Mouse (Mus musculus) spleen, adult 2 months (tissue): Measurements from ENCODE around the gene Wdr83. TPM values are rescaled to one million over a fixed set of nuclear protein-coding genes. Genes with fewer than 3 reads are reported as not detected.
"Not testable (repeated sequence)": the region's sequence is repeated elsewhere in the genome, so short reads cannot be mapped to it uniquely, and the experiment has no call there.

ENCODE experiments used
- DNase-seq, 2 experiments: peaks; one replicate each; pipeline versions ENCODE4 v3.0.0 to v3.0.0-alpha.2; 2012 to 2021; ENCODE audit warnings: low spot score in 2 of 2, low read depth in 1 of 2
- H3K27ac ChIP-seq: fragments of 200-500 bp; 2 replicates; pipeline ENCODE4 v1.5.1; 2012; ENCODE audit warnings: low read length, inconsistent platforms; ENCODE audit not compliant: insufficient read depth
- H3K27me3 ChIP-seq: fragments of 200-500 bp; 2 replicates; pipeline ENCODE4 v1.6.1; 2012; ENCODE audit warnings: mild to moderate bottlenecking, moderate library complexity, low read length, inconsistent platforms; ENCODE audit not compliant: control insufficient read depth, insufficient read depth
- H3K36me3 ChIP-seq: fragments of 200-500 bp; 2 replicates; pipeline ENCODE4 v1.6.1; 2012; ENCODE audit warnings: mild to moderate bottlenecking, low read length, inconsistent platforms; ENCODE audit not compliant: control insufficient read depth, insufficient read depth
- H3K4me1 ChIP-seq: fragments of 200-500 bp; 2 replicates; pipeline ENCODE4 v1.6.1; 2011; ENCODE audit warnings: inconsistent platforms; ENCODE audit not compliant: control insufficient read depth, insufficient read depth, insufficient read length
- H3K4me3 ChIP-seq: fragments of 200-500 bp; 2 replicates; pipeline ENCODE4 v1.5.1; 2011; ENCODE audit warnings: mild to moderate bottlenecking, inconsistent platforms; ENCODE audit not compliant: insufficient read depth, insufficient read length; ENCODE audit errors: extremely low read depth
- CTCF ChIP-seq: fragments of 200-500 bp; IDR thresholded peaks from 2 replicates; pipeline ENCODE4 v1.5.1; 2011; ENCODE audit warnings: mild to moderate bottlenecking, inconsistent platforms; ENCODE audit not compliant: insufficient read depth, insufficient read length, insufficient replicate concordance; ENCODE audit errors: extremely low read depth
- POLR2A ChIP-seq: fragments of 200-500 bp; IDR thresholded peaks from 2 replicates; pipeline ENCODE4 v1.6.1; 2011; ENCODE audit warnings: low read depth, low read length, inconsistent platforms
- WGBS: fragments of 180-500 bp; shearing (Covaris S2); methylation state at CpG from one replicate; pipeline ENCODE4 v1.1.7; 2018; 5-methylcytosine and 5-hydroxymethylcytosine counted together
- polyA plus RNA-seq: library from polyadenylated mRNA; depleted of rRNA; stranded (reverse); fragments of >200 nt; gene quantifications from 2 replicates; pipeline ENCODE4 v1.2.3, GENCODE M21; 2012

The Wdr83 gene
- polyA plus RNA-seq, 1 experiment: 20.6 TPM

GRCm38 (mm10) chr8:85090856-85091255 lies 9.8 kb upstream of the Wdr83 start:
- Histone ChIP-seq H3K4me1 (no peaks in the 10 kb centered on the region), H3K4me3 (no peak overlapping the region), H3K36me3 (peaks cover 57% of the 10 kb centered on the region), H3K27me3 (no peaks in the 10 kb centered on the region), H3K27ac (no peak overlapping the region)
- DNase-seq: no peak
- TF ChIP-seq CTCF (no peak), POLR2A (no peak)
- WGBS: 96% methylated on average over 11 of the region's 11 CpGs

GRCm38 (mm10) chr8:85088771-85089170 lies 7.7 kb upstream of the Wdr83 start:
- H3K27me3 ChIP-seq: no peaks in the 10 kb centered on the region
- H3K4me3 ChIP-seq: no peak overlapping the region
- H3K36me3 ChIP-seq: peaks cover 45% of the 10 kb centered on the region
- H3K27ac ChIP-seq: no peak overlapping the region
- H3K4me1 ChIP-seq: peaks cover 9% of the 10 kb centered on the region; the same call in 1 of the 2 replicates
- no peak for TF ChIP-seq POLR2A
- TF ChIP-seq CTCF: no peak
- no peak for DNase-seq
- WGBS: 80% methylated on average over 2 of the region's 2 CpGs

GRCm38 (mm10) chr8:85086238-85086637 lies 5.1 kb upstream of the Wdr83 start:
- WGBS: 80% methylated on average over 3 of the region's 3 CpGs
- TF ChIP-seq POLR2A: no peak
- no peak for TF ChIP-seq CTCF
- peaks cover 19% of the 10 kb centered on the region; the same call in 1 of the 2 replicates for H3K4me1 ChIP-seq
- no peak overlapping the region for H3K4me3 ChIP-seq
- no peak for DNase-seq
- no peak overlapping the region for H3K27ac ChIP-seq
- H3K36me3 ChIP-seq: peaks cover 26% of the 10 kb centered on the region
- H3K27me3 ChIP-seq: no peaks in the 10 kb centered on the region

- TF ChIP-seq CTCF (no peak), POLR2A (no peak)
- Histone ChIP-seq H3K4me3 (peak overlapping the region; percentile 75), H3K27ac (peak overlapping the region; percentile 57), H3K4me1 (peaks cover 25% of the 10 kb centered on the region; the same call in 1 of the 2 replicates), H3K36me3 (peaks cover 23% of the 10 kb centered on the region), H3K27me3 (no peaks in the 10 kb centered on the region)
- DNase-seq: peak in 1 of 2 experiments; percentile 42
- 24% methylated on average over 8 of the region's 8 CpGs for WGBS
Measured at GRCm38 (mm10) chr8:85084633-85085032, 3.5 kb upstream of the Wdr83 start.

- DNase-seq: peak; percentile 75 to 89
- WGBS: 1% methylated on average over 30 of the region's 30 CpGs
- TF ChIP-seq CTCF (no peak), POLR2A (peak; percentile 93)
- peak within 1 kb of the TSS; percentile 84 for H3K27ac ChIP-seq
- peaks cover 25% of the 10 kb centered on the region; the same call in 1 of the 2 replicates for H3K4me1 ChIP-seq
- H3K36me3 ChIP-seq: peaks cover 20% of the 10 kb centered on the region
- no peaks in the 10 kb centered on the region for H3K27me3 ChIP-seq
- peak within 1 kb of the TSS; percentile 75 for H3K4me3 ChIP-seq
Measured at GRCm38 (mm10) chr8:85083108-85083813, 2.2 kb upstream of the Wdr83 start, which contains the start of gene Man2b1. Gene Man2b1, plus strand, starts transcription at chr8:85083270.

GRCm38 (mm10) chr8:85082169-85082568 lies 1.1 kb upstream of the Wdr83 start:
- H3K27ac ChIP-seq: not testable (repeated sequence)

More at GRCm38 (mm10) chr8:85082169-85082568, 1.1 kb upstream of the Wdr83 start:
- Histone ChIP-seq H3K4me1 (peaks cover 25% of the 10 kb centered on the region; the same call in 1 of the 2 replicates), H3K36me3 (peaks cover 14% of the 10 kb centered on the region)
- not testable (repeated sequence) for DNase-seq, H3K4me3 ChIP-seq, H3K27me3 ChIP-seq
- 31% methylated on average over 4 of the region's 4 CpGs for WGBS
